Mouse (Mus musculus) brain, adult 2 months (tissue): ENCODE results near the gene Rftn1.

ENCODE experiments used
- DNase-seq: peaks from one replicate; pipeline ENCODE4 v3.0.0; 2011; ENCODE audit warnings: low read depth, low spot score

The Rftn1 gene

DNA sequence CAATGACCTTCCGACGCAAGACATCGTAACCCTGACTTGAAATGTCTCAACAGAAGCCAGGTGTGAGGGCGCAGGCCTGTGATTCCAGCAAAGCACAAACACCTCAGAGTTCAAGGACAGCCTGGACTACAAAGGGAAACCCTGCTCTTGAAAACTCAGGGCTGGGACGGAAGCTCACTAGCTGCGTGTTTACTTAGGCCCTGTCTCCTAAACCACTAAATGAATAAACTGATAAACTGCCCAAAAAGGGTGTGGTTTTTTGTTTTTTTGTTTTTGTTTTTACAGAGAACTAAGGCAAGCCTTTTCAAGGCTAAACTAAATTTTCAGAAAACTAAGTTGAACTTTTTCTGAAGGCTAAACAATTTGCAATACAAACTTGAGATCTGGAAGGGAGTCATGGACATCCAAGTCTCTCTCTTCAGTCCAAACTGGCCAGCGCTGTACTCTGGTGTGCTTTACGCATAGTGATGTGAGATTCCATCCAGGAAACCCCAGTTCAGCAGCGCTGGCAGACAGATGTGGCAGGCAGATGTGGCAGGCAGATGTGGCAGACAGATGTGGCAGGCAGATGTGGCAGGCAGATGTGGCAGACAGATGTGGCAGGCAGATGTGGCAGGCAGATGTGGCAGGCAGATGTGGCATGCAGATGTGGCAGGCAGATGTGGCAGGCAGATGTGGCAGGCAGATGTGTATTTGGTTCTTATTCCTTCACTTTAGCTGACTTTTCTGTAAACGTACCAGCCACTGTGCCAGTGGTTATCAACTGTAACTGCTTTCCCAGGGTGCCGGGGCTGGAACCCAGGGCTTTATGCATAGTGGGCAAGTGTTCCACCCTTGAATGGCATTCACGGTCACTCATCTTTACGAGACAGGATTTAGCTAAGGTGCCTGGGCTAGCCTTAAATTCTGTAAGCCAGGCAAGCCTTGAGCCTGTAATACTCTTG, 158.7 kb downstream of the Rftn1 start:
- DNase-seq: no peak

DNA sequence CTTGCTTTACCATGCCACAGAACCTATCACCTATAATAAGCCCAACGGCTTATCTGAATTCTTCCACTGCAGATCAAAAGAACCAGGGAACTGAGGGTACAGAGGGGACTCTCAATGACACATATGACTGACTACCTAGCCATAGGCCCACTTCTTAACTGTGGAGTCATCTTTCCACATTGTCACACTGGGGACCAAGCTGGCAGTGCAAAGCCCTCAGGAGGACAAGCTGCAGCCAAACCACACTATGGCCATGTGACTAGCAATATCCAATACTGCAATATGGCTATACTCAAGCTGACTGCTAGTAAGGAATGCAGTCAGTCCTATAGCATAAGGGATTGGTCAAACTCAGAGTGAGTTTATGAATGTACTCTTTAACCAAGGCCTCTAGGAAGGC, 164.8 kb downstream of the Rftn1 start:
- no peak for DNase-seq

DNA sequence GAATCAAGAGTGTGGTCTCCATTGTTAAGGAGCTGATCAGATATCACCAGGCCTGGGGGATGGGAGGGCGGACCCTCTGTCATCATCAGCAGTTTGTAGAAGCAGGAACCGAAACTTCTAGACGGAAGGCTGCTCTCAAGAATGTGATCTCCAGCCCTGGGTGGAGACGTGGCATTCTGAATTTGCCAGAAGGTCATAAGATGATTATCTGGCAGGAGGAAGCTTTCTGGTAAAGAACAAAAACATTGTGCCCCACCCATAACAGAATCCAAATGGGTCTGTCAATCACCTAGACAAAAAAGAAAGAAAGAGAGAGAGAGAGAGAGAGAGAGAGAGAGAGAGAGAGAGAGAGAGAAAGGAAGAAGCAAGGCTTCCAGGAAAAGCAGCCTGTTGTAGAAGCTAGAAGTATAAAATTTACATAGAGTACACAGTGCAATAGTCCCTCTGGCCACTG, 165.3 kb downstream of the Rftn1 start:
- DNase-seq: peak; percentile 20

DNA sequence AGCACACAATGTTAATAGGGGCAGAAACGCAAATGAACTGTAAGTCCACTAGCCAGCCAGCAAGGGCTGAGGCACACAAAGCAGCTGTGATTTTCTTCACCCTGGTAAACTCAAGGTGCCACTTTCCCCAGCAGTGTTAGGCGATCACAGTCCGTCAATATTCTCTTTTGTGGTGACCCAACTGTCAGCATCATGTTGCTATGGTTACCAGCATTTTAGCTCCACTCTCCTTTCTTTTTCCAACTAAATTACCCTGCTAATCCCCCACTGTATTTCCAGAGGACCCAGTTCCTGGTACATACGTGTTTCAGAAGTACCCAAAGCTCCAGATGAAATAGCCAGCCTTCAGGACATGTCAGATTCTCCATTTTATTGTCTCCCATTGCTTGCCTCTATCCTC, 169.1 kb downstream of the Rftn1 start:
- DNase-seq: no peak

DNA sequence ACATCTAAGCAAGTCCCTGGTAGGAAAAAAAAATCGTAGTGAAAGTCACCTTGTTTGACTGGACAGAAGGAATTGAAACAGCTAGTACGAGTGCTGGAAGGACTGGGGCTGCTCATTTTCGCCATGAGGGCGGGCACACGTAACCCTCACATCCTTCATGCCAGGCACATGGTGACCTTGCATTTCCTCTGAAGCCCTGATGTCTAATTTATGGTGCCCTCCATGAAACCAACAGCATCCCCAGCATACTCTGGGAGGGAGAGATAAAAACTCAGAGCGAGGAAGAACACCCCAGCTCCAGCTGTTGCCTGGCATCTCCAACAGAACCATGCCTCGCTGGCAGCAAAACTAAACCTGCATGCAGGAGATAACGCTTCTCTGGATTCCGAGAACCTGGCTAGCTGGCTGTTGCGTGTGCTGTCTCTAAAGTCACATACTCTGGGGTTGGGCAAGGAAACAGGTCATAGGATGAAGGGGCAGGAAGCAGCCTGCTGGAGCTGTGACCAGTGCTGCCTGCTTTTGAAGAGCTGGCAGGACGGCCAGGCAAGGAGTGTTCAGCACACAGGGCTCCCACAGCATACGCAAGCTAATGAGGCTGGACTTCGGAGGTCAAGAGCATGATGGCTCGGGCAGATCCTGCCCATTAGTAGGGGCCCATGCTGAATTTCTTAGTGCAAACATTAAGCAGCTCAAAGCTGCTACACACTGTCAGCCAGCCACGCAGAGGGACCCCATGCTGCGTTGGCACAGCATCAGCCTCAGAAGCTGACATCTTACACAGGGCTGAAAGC, 170.1 kb downstream of the Rftn1 start:
- peak; percentile 72 for DNase-seq

DNA sequence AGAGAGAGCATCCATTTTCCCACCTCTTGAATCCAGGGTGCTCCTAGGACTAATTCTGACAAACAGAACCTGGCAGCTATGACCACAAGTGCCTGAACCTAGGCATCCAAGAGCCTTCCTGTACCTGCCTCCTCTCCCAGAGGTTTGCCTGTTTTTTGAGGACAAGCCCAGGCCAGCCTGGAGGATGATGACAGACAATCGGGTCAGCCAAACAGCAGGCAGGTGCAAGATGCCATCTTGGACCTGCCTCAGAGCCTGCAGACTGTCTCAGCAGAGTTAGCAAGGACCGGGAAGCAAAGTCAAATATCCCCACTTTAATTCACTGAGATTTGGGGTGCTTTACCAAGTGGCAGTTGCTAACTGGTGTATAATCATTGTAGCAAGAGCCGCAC, 170.7 kb downstream of the Rftn1 start:
- DNase-seq: no peak

DNA sequence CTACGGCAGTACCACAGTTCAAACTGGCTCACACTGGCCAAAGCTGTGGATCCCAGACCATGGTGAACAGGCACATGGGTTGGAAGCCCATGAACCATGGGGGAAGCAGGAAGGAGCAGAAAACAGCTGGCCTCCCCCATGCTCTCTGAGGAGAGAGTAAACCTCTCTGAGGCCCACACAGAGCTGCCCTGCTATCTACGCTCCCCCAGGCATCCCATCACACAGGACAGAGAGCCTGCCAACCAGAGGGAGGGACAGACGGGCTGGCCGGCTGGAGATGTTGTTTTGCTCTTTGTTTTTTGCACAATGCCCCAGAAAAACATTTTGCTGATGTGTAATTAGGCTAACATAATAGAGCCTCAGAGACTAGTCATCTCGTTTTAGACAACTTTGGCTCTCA, 171.4 kb downstream of the Rftn1 start:
- peak; percentile 90 for DNase-seq

DNA sequence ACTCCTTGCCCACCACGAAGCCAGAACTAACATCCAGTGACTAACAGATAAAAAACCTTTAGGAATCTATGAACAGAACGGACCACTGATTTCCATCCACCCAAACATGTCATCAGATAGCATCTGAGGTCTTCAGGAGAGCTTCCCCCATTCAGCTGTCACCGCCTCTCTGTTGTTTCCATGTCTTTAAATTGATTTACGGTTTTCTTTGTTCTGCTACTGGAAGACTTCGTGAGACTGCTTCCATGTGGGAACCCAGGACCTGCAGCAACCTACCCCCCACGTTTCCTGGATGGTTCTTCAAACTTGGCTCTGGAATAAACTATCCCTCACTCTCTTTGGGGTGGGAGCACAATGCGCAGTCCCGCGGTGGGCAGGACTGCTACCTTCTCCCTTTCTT, 175.8 kb downstream of the Rftn1 start:
- no peak for DNase-seq

DNA sequence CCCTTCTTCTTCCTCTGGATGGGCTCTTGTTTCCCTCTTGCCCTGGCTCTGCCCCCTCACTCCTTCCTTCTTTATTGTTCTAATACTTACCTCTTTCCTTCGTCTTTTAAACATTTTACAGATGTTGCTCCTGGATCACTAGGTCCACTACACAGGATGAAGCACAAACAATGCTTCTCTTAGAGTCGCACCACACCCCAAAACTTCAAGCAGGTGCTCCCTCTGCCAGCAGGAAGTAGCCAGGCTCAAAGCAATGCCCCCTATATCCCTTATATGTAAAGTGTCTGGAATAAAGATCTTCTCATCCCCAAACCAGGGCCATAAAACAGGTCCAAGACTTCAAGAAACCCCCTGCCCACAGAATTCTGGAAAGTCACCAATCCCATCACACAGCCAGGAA, 176.6 kb downstream of the Rftn1 start:
- no peak for DNase-seq

DNA sequence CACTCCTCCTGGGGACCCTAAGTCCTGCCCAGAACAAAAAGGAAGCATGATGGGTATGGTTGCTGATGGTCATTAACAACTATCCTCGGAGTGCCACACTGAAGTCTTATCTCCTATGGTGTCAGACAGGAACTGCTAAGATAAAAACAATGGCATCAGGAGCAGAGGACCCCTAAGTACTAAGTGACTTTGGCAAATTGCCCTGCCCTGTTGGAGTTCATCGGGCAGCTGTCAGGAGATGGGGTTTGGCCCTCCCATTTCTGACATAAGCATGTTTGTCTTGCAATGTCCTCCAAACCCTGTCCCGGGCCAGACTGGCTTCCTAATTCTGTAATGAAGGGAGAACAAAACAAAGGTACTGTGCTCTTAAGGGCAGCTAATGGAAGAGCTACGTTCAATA, 180.4 kb downstream of the Rftn1 start:
- no peak for DNase-seq

DNA sequence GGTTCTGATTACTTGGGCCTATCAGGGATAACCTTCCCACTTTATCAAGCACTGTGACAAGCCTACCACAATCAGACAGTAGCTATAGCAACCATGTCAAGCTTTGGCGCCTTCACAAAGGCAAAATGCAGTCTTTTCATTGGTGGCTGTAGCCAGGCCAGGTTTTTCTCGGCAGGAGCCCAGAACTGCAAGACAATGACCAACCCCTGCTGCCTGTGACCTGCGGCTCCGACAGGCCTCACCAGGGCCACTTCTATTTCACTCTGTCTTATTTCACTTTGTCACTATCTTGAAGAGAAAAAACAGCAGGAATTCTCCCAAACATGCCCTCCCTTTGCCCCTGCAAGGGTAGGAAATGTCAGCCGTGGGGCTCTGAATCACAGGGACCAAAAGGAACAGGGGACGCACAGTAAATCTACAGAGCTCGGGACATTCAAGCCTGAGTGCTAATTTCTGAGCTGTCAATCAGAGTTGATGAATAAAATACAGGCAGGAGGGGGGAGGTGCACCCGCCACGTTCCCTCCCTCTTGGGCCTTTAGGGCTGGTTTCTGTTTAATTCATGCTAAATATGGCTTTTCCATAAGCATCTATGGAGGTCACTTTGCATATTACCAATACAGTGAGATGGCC, 183.6 kb downstream of the Rftn1 start:
- DNase-seq: peak; percentile 85

DNA sequence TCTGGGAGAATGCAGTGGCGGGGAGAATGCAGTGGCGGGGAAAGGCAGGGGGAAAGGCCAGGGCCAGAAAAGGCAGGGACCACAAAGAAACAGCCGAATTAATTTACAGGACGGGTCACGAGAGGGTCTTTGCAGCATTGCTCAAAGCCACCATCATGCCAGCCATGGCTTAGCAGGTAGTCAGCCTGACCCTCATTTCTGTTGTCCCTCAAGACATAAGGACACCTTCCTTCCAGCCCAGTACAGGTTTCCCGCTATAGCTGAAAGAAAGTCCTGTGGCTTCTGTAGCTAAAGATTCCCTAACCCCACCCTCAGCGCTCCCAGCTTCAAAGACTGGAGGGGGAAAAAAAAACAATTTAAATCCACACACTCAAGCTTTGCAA, 184.1 kb downstream of the Rftn1 start:
- no peak for DNase-seq

DNA sequence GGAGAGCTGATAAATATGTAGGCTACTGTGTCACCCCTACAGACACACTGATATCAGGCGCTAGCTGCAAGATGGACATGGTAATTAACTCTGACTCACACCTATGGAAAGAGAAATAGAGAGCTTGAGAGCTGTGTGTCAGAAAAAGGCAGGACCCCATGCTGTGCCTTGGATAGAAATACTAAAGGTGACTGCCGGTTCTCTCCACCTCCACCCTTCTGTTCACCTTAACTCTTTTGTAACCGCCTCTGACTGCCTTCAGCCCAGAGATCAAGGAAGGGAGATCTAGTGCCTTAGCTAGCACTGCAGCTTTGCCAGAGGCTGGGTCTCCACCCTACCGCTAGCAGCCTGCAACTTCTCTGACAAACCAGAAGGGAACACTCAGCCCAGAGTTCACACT, 187.3 kb downstream of the Rftn1 start:
- DNase-seq: peak; percentile 89

DNA sequence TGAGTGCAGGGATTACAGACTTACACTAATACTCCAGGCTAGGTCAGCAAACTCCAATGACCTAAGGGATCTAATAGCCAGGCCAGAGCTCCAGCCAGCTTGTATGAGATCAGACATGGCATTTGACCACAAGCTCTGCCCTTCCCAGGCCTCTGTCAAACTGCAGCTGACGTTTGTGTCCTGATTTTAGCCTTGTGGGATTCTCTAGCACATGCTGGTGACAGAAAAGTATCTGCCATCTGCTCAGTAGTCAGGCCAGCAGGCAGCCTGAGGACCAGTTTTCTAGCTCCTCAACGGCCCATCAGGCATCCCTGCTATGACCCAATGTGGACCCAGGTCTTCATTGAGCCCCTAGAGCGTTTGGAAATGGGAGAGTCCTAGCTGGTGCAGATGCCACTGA, 188.3 kb downstream of the Rftn1 start:
- DNase-seq: peak; percentile 99

DNA sequence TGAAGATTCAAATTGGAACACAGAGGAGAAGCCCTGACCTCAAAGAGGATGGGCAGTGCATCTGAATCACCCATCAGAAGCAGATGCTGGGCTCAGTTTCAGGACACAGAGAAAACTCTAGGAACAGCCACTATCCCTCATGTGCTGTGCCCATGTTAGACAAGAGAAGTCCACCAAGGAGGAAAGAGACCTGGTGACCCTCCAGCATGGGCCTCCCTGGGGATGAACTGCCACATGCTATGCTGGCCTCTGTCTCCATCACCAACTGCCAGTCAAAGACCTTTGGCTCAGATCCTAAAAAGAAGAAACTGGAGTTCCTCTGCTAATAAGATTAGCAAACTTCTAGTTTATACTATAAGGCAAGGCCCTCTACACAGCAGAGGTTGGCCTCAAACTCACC, 188.7 kb downstream of the Rftn1 start:
- DNase-seq: no peak

DNA sequence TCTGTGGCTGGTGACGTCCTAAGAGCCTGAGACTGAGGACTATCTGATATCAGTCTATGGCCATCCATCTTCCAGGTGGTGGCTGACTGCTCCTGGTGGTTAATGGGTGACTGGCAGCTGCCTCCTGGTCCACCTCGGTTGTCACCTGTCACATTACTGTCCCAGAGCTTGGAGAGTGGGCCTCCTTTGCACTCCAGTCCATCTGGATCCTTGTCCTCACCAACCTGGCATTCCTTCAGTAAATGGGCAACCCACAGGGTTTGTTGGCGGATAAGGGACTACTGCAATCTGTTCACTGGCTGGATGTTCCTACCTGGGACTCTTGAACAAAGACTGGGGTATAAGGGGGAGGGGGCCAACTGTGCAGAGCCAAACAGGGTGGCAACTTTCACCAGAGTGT, 189.9 kb downstream of the Rftn1 start:
- DNase-seq: peak; percentile 97

DNA sequence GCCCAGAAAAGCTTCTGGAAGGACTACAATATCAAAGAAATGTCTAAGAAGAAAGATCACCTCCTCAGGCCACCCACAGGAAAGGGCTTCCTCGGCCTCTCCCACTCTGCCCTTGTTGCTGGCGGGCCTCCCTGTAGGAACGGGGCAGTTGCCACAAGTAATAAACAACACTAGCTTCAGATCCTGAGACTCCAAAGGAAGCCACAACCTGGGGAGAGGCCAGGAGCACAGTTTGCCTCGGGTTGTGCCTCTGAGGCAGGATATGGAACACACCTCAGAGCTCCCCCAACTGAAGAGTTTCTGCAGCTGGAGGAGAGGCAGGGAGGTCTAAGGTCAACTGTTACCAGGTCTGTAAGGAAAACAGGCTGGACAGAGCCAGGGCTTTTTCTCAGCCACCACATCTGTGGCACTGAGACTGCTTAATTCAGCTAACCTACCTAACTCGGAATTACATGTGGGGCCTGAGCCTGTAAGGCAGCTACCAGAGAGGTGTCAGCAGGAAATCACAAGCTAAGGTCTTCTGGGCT, 193.8 kb downstream of the Rftn1 start:
- DNase-seq: no peak

DNA sequence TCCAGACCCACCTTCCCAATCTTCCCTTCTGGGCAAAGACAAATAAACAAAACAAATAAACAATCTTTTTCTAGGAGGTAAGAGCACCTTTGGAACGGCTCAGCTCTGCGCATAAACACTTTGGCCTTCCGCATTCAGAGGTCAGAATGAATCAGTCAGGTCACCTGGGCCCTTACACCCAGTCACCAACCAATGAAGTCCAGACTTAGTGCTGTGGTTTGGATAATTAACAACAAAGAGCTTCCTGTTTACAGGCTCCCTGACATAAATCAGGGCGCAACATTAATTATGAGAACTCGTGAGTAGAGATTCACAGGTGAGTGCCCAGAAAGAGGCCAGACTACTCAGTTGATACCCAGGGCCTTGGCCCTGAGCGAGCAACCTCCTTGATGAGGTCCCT, 194.4 kb downstream of the Rftn1 start:
- DNase-seq: no peak

DNA sequence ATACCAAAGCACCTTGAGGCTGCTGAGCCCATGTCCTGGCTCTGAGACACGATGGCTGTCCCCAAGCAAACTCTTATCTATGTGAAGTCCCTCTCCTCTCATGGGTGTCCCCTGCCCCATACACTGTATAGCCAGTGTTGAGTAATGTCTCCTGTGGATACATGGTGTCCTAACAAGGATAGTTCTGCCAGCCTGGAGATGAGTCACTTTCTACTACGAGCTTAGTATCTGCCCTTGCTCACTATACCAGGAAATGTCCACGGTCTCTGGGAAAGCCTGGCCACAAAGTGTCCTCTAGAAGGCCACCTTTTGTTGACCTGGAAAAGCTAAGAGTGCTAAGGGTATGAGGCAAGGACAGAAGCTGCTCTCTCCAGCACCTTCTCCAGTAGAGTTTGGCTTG, 195.2 kb downstream of the Rftn1 start:
- no peak for DNase-seq

DNA sequence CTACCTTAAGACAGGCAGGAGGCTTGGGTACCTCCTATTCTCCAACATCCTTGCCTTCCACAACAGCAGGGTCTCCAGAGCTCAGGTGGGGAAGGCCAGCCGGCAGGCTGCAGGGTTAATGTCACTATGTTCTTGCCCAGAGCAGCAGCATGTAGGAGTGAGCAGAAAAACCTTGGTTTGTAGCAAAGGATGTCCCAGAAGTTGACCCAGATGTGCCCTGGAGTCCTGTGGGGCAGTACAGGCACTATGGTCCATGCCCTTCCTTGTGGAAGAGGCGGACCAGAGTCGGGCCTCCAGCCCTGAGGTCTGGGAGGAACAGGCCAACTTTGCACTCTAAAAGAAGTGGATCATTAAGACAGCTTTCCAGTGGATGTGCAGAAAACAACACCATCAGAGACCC, 196.8 kb downstream of the Rftn1 start:
- DNase-seq: no peak

DNA sequence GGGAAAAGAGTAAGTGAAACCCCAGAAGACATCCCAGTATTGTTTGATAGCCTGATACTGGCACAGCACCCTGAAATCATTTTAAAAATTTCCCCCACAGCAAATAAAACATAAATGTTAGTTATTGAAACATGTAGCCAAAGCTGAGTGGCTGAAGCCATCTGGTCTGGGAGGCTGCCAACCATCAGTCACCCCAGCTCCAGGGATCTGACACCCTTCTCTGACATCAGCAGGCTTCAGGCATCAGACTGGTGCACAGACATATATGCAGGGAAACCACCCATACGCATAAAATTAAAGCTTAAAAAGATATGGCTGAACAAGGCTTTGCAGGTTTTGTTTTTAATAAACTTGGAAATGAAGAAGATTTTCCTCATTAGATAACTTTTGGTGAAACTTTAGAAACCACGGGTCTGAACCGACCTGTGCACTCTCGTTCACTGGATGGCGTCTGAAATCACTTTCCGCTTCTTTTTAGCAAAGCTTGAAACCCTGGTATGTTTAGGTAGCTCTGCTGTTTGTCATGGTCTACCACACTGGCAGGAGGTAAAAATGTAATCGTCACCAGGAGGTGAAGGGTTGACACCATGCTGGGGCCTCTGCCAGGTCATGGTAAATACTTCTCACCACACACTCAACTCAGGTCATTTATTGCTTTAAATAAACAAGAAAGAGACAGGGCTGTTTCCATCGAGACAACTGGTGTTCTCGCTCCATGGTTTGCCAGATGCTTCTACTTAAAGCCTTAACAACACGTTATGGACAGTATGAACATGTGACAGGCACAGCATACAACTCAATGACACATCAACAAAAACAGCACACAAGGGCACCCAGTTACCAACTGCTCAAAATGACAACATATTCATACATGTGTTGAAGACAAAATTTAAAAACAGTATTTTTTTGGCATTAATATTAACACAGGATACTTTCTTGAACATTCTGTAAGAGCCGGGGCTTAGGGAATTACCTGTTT, 197.6 kb downstream of the Rftn1 start:
- DNase-seq: peak; percentile 50
